Mouse (Mus musculus) adrenal gland, adult 18-20 months (tissue): ENCODE results near the gene Grpel1. TPM values are rescaled to one million over a fixed set of nuclear protein-coding genes. Genes with fewer than 3 reads are reported as not detected.

ENCODE experiments used
- DNase-seq, 2 experiments: peaks; one replicate each; pipeline ENCODE4 v3.0.0; 2021 to 2022; ENCODE audit warnings: low spot score in 2 of 2
- total RNA-seq, 2 experiments: library from RNA; stranded (reverse); gene quantifications; 1 replicate in 1 of 2; 2 replicates in 1 of 2; pipeline ENCODE4 v1.2.3; 2021

The Grpel1 gene
- total RNA-seq, 2 experiments from 2014 or later = 76.2 to 79.3 TPM

DNA sequence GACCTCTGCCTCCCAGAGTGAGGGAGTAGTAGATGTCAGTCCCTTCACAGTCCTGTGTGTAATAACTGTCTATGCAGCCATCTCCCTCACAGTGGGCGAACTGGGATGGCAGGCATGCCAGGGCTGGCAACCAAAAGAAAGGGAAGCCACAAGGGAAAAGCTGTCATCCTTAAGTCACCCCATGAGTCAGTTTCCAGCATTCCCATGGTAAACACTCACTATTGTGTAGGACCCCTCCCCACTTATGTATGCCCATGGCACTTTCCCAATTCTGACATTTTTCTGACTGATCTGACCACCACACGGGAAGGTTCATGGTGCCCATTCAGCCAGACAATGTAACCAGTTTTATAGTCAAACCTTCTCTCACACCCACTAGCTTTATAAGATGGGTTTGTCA lies 4.1 kb upstream of the Grpel1 start:
- DNase-seq = no peak

DNA sequence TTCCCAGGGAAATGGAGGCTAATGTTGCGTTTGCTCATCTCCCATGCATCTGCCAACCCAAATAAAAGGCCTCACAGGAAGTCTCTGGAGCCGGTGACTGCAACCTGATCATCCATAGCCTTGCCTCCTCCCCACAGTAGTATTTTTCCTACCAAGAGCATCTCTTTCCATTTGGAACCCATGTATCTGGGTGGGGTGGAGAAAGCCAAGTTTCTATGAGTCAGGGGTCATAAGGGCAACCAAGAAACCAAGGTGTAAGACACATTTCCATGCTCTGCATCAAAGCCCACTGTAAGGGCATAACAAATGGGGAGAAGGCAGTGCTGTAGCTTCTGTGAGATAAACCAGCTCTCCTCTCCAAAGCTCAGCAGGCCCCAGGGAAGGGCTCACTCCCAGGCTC lies 3.6 kb upstream of the Grpel1 start:
- DNase-seq = no peak

- peak; percentile 82 to 84 for DNase-seq
These were observed 2.0 kb upstream of the Grpel1 start for GRCm38 (mm10) chr5:36462810-36463209.

- DNase-seq = no peak
These were observed 1.4 kb upstream of the Grpel1 start for GRCm38 (mm10) chr5:36463391-36463790.

- DNase-seq = no peak
These were observed 1.1 kb downstream of the Grpel1 start for GRCm38 (mm10) chr5:36465889-36466288.

DNA sequence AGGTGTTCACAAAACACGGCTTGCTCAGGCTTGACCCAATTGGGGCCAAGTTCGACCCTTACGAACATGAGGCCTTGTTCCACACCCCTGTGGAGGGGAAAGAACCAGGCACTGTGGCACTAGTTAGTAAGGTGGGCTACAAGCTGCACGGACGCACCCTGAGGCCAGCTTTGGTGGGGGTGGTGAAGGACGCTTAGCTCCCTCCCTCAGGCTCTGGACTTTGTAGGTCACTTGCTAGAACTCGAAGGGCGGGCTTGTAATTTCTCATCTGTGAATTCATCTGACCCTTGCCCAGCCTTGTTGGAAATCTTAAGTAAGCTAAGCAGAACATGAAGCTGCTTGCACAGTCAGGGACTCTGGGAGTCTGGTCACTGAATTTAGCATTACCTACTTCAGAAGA lies 6.4 kb downstream of the Grpel1 start:
- no peak for DNase-seq

GRCm38 (mm10) chr5:36472876-36473655 lies 8.3 kb downstream of the Grpel1 start:
- no peak for DNase-seq

GRCm38 (mm10) chr5:36474283-36474682 lies 9.5 kb downstream of the Grpel1 start:
- peak; percentile 53 to 68 for DNase-seq

GRCm38 (mm10) chr5:36477486-36477885 lies 12.7 kb downstream of the Grpel1 start:
- no peak for DNase-seq

- no peak for DNase-seq
These were observed 14.0 kb downstream of the Grpel1 start for GRCm38 (mm10) chr5:36478540-36479420.

DNA sequence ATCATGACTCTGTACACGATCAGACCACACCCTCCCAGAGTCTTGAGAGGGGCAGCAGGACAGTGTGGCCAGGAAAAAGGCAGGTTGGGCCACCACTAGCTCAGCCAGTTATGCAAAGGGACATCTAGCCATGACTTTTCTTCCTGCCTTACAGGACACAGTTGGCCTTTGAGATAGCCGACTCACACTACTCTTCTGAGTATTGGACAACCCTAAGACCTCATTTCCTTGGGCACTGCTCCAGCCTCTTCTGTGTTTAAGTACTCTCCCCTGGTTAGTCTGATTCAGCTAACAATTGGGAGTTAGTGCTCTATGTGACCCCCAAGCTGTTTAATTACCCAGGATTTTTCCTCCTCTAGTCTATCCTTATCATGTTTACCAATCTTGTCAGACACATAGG lies 14.9 kb downstream of the Grpel1 start:
- DNase-seq = no peak

DNA sequence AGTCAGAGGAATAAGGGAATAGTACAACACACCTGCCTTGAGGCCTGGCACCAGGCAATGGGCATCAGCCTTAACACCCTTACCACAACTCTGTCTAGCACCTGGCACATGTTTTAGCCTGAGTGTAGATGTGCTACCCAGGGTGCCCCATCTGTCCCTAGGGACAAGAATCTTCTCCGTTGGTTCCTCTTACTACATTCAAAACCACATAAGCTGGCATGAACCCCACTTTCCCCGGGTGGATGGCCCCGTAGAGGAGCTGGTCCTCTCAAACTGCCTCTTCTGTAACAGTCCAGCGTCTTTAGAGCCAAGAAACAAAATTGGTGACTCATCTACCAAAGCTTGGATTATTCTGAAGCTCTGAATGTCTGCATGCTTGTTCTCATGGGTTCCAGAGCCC lies 15.6 kb downstream of the Grpel1 start:
- no peak for DNase-seq

- no peak for DNase-seq
These were observed 16.3 kb downstream of the Grpel1 start for GRCm38 (mm10) chr5:36481114-36481513.

DNA sequence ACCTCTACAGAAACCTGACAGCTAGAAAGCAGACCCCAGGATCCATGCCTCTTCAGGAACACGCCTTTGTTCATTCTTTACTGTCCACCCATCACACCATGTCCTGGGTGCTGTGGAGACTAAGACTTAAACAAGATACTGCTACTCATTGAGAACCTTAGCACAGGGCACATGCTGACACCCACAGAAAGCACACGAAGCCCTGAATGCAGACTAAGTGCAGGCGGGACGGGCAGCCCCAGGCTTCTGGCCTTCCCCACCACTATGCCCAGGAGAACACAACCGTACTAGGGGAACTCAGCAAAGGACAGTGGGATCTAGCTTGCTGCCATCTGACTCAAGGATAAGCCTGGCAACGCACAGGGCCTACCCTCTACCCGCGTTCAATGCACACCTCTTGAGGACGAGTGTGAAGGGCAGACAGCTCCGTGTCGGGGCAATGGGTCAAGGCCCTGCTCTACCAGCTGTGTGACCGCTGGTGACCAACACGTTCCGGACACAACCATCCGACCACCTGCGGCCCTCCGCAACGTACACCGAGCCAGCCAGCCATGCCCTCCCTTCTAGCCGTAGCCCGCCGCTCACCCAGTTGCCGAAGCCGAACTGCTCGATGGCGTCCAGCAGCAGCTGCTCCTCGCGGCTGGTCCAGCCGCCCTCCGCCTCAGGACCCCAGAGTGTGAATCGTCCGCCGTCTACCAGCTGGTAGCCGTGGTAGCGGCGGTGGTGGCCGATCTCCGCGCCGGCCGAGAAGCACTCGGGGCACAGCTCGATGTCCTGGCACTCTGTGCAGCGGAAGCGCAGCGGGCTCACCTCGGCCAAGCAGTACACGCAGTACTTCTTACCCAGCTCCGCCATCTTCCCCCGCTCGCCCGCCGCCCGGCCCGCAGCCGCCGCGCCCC lies 18.7 kb downstream of the Grpel1 start:
- DNase-seq = peak in 1 of 2 experiments; percentile 51

DNA sequence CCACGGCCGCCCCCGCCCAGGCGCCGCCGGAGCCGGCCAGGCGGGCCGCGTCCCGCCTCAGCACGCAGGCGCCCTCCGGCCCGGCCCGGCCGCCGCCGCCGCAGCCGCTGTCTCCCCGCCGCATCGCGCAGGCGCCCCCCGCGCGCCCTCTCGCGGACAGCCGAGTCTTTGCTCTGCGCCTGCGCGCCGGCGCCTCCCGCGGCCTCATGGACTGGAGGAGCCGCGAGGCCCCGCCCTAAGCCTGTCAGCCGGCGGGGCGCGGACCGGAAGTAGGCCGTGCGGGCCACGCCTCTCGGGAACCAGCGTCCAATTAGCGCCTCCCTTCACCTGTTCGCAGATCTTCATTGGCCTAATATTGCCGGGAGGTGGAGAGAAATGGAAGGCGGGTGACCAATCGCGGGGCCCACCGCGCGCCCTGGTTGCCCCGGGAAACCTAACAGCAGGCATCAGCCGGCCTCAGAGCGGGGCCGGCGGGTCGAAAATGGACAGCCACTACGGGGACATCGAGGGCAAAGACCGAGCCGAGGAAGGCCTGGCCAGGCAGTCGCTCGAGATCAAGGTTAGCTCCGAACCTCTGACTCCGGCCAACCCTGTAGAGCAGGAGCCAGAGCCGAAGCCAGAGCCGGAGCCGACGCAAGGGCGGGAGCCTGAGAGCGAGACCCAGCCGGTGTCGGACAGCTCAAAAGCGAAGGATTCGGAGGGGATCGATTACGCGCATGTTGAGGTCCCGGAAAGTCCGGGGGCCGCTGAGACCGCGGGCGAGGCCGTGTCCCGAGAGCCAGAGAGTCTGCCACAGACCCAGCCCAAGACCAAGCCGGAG lies 19.6 kb downstream of the Grpel1 start, which contains the start of the genes Tada2b and Ccdc96:
Gene Tada2b (minus strand): TSS at position 115 of the 820 bp plus-strand sequence.
Gene Ccdc96 (plus strand): TSS at position 418 of the 820 bp plus-strand sequence.
- DNase-seq = peak; percentile 95 to 98

- no peak for DNase-seq
These were observed 20.5 kb downstream of the Grpel1 start for GRCm38 (mm10) chr5:36485306-36485705.

GRCm38 (mm10) chr5:36489225-36489624 lies 24.4 kb downstream of the Grpel1 start:
- peak in 1 of 2 experiments; percentile 48 for DNase-seq

DNA sequence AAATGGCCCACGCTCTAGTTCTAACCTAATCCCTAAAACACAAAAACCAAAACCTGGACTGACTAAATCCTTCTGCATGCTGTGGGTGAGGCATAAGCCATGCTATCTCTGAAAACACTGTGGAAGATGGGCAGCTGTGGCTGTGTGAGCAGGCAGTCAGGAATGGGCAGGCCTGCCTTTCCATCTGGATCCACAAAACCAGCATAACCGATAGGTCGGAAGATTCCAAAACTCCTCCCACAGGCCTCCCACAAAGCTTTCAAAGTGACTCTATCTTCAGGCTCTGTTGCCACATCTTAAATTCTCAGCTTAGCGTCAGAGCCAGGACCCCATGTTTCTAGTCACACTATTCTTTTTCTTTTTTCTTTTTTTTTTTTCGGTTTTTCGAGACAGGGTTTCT lies 29.1 kb downstream of the Grpel1 start:
- no peak for DNase-seq

- DNase-seq = no peak
These were observed 29.9 kb downstream of the Grpel1 start for GRCm38 (mm10) chr5:36494709-36495108.

DNA sequence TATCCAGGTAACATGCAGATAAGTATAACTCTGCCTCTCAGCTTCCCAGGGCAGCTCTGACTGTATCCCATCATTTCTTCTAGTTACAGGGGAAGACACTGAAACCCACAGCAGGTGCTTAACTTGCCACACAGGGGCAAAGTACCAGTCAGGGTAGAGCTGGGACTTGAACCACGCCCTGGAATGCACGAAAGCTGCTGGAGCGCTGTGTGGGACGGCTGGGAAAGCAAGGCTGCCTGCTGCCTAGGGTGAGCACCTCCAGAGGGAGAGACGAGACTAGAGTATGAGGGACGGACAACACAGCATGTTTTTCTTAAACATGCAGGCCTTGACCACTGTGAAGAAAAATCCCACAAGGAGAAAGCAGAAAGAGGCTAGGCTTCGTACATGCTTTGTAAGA lies 40.4 kb downstream of the Grpel1 start:
- DNase-seq = no peak
